Mouse (Mus musculus) cerebellum, postnatal 25 days (tissue): ENCODE measurements at regions not wholly inside any gene's neighbourhood (a gene's known extent, or its start where the extent isn't known, plus 50 kb on each side); places are given as distances from the start of the nearest gene placed in this dataset.

Source experiments
- DNase-seq, 2 experiments: peaks; one replicate each; pipeline ENCODE4 v3.0.0; 2021; ENCODE audit warnings: mixed read lengths in 2 of 2

GRCm38 (mm10) chr13:80798863-80799817, 84.0 kb upstream of the Arrdc3 start:
- no peak for DNase-seq

- DNase-seq: peak; percentile 9 to 42
These were observed 77.0 kb upstream of the Arrdc3 start for GRCm38 (mm10) chr13:80806172-80806571.

DNA sequence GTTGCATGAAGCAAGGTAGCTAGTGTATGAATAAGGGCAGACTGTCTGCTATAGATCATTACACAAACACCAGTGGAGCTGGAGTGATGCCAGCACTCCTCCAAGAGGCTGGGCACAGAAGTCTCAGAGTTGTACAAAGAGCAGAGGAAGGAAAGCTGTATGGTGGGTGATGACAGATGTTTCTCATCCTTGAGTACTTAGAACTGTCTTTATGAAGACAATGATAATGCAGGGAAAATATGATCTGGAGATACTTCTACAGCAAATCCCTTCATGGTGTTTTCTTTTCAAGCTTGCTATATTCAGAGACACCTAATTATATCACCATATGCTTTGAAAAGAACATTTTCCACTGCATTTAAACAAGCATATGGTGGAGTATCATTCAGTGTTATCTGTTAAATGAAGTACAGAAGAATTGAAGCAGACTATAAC, 56.1 kb upstream of the Arrdc3 start:
- DNase-seq: peak in 1 of 2 experiments; percentile 31
